Mouse (Mus musculus): Measurements from ENCODE around the gene Vma21. TPM values are rescaled to one million over a fixed set of nuclear protein-coding genes. Genes with fewer than 3 reads are reported as not detected.

The Vma21 gene
- polyA plus RNA-seq, 1 experiment from 2014 or later: 44.9 TPM

Other genes with a start within 250 kb of the Vma21 start
- 23.0 and 23.7 TPM in 2 replicates for gene Gpr50, start 152.3 kb upstream of the Vma21 start, polyA plus RNA-seq (2016; fragmentation: Nextera tagmentation; extraction: Ambion mirVana)
- 0.19 TPM in 1 of 2 replicates, not detected in the other for gene Gm1141, start 105.1 kb downstream of the Vma21 start, polyA plus RNA-seq (2016; fragmentation: Nextera tagmentation; extraction: Ambion mirVana)
- gene Prrg3, start 146.7 kb downstream of the Vma21 start, polyA plus RNA-seq (2016; fragmentation: Nextera tagmentation; extraction: Ambion mirVana): 7.1 and 7.6 TPM in 2 replicates
- not detected in 2 replicates for gene Fate1, start 157.1 kb downstream of the Vma21 start, polyA plus RNA-seq (2016; fragmentation: Nextera tagmentation; extraction: Ambion mirVana)
- 0.05 TPM in 1 of 2 replicates, not detected in the other for gene Cnga2, start 175.9 kb downstream of the Vma21 start, polyA plus RNA-seq (2016; fragmentation: Nextera tagmentation; extraction: Ambion mirVana)